Mouse (Mus musculus): ENCODE results near the gene Cmah.
"Not testable (repeated sequence)": the region's sequence is repeated elsewhere in the genome, so short reads cannot be mapped to it uniquely, and the experiment has no call there.

The Cmah gene

GRCm38 (mm10) chr13:24342091-24342490 is 14.9 kb downstream of the Cmah start:
- no peak for DNase-seq

GRCm38 (mm10) chr13:24353004-24353403 is 25.8 kb downstream of the Cmah start:
- no peak for DNase-seq

GRCm38 (mm10) chr13:24354751-24355150 is 27.5 kb downstream of the Cmah start:
- no peak for DNase-seq

- no peak for DNase-seq
These were observed 32.0 kb downstream of the Cmah start for GRCm38 (mm10) chr13:24359181-24359580.

- DNase-seq = no peak
These were observed 38.0 kb downstream of the Cmah start for GRCm38 (mm10) chr13:24365191-24365590.

- no peak for DNase-seq
These were observed 45.8 kb downstream of the Cmah start for GRCm38 (mm10) chr13:24372893-24373599.

- DNase-seq = not testable (repeated sequence)
These were observed 47.4 kb downstream of the Cmah start for GRCm38 (mm10) chr13:24374606-24375005.

- DNase-seq = no peak
These were observed 48.4 kb downstream of the Cmah start for GRCm38 (mm10) chr13:24375320-24376203.

GRCm38 (mm10) chr13:24380713-24381112 is 53.5 kb downstream of the Cmah start:
- no peak for DNase-seq

GRCm38 (mm10) chr13:24383885-24384284 is 56.7 kb downstream of the Cmah start:
- no peak for DNase-seq

GRCm38 (mm10) chr13:24391892-24392291 is 64.7 kb downstream of the Cmah start:
- DNase-seq = no peak

- no peak for DNase-seq
These were observed 65.5 kb downstream of the Cmah start for GRCm38 (mm10) chr13:24392655-24393054.

- no peak for DNase-seq
These were observed 65.9 kb downstream of the Cmah start for GRCm38 (mm10) chr13:24393055-24393454.

GRCm38 (mm10) chr13:24395815-24396214 is 68.6 kb downstream of the Cmah start:
- DNase-seq = no peak

GRCm38 (mm10) chr13:24397181-24397580 is 70.0 kb downstream of the Cmah start:
- no peak for DNase-seq

- no peak for DNase-seq
These were observed 71.3 kb downstream of the Cmah start for GRCm38 (mm10) chr13:24398488-24398887.

- not testable (repeated sequence) for DNase-seq
These were observed 74.6 kb downstream of the Cmah start for GRCm38 (mm10) chr13:24401821-24402220.

- DNase-seq = no peak
These were observed 75.8 kb downstream of the Cmah start for GRCm38 (mm10) chr13:24403054-24403453.

GRCm38 (mm10) chr13:24406847-24407246 is 79.6 kb downstream of the Cmah start:
- DNase-seq = no peak

GRCm38 (mm10) chr13:24414635-24415206 is 87.5 kb downstream of the Cmah start:
- no peak for DNase-seq

GRCm38 (mm10) chr13:24415506-24416206 is 88.5 kb downstream of the Cmah start:
- no peak for DNase-seq

- no peak for DNase-seq
These were observed 89.2 kb downstream of the Cmah start for GRCm38 (mm10) chr13:24416409-24416808.

GRCm38 (mm10) chr13:24418024-24418423 is 90.8 kb downstream of the Cmah start:
- no peak for DNase-seq
